Comparison of ENCODE assay signal across 31 mouse cellular contexts in genomic region chr16:52052734-52053133, GRCm38 (mm10). TPM values are rescaled to one million over a fixed set of nuclear protein-coding genes. Genes with fewer than 3 reads are reported as not detected.
DNase-seq lines count a peak whose midpoint lies in the region; ATAC-seq lines count a peak whose summit lies in the region.
"Had no signal": no experiment of that assay in that cellular context is flagged by ENCODE, and none has a peak within 500 bp of the region (broad histone marks: within the 10 kb centered on the region; RNA-seq: fewer than 3 reads in every experiment).

No protein-coding gene starts in this region.

- no peak overlapping the region for H3K27ac ChIP-seq in forebrain, embryonic 13.5 days
- no peak overlapping the region for H3K27ac ChIP-seq in forebrain, embryonic 14.5 days (ENCODE audit: low read depth, low read length)
- H3K27ac ChIP-seq in hindbrain, embryonic 13.5 days: 0 out of 2 replicates have a peak overlapping the region, but pooled peaks have one; percentile 18
- H3K27ac ChIP-seq in hindbrain, embryonic 11.5 days (ENCODE audit: low read depth, low read length): no peak overlapping the region
- H3K27ac ChIP-seq in neural tube, embryonic 13.5 days (replicated peaks): peak overlapping the region; percentile 42; the same call in 1 of the 2 replicates
- H3K27ac ChIP-seq in neural tube, embryonic 15.5 days (replicated peaks): no peak overlapping the region
- no peak overlapping the region for H3K27ac ChIP-seq in liver, embryonic 12.5 days
- H3K27ac ChIP-seq: embryonic facial prominence, embryonic 13.5 days; heart, embryonic 10.5 days; limb, embryonic 10.5 days; limb, embryonic 15.5 days; liver, embryonic 14.5 days; macrophage; neural tube, embryonic 12.5 days had no signal

- H3K4me3 ChIP-seq in forebrain, embryonic 13.5 days: no peak overlapping the region
- no peak overlapping the region for H3K4me3 ChIP-seq in forebrain, embryonic 14.5 days (ENCODE audit: low read depth, low read length)
- no peak overlapping the region for H3K4me3 ChIP-seq in hindbrain, embryonic 13.5 days
- H3K4me3 ChIP-seq in hindbrain, embryonic 11.5 days (ENCODE audit: low read depth, low read length): no peak overlapping the region
- H3K4me3 ChIP-seq in neural tube, embryonic 13.5 days: no peak overlapping the region
- no peak overlapping the region for H3K4me3 ChIP-seq in neural tube, embryonic 15.5 days (replicated peaks)
- no peak overlapping the region for H3K4me3 ChIP-seq in liver, embryonic 12.5 days
- H3K4me3 ChIP-seq: embryonic facial prominence, embryonic 13.5 days; erythroblast, embryonic 14.5 days; heart, embryonic 10.5 days; limb, embryonic 10.5 days; limb, embryonic 15.5 days; neural tube, embryonic 12.5 days had no signal

- no peak overlapping the region for H3K4me2 ChIP-seq in forebrain, embryonic 13.5 days
- H3K4me2 ChIP-seq in forebrain, embryonic 14.5 days (ENCODE audit: low read length): no peak overlapping the region
- no peak overlapping the region for H3K4me2 ChIP-seq in hindbrain, embryonic 13.5 days
- H3K4me2 ChIP-seq in hindbrain, embryonic 11.5 days (replicated peaks; ENCODE audit: low read depth, low read length): no peak overlapping the region
- no peak overlapping the region for H3K4me2 ChIP-seq in neural tube, embryonic 13.5 days
- no peak overlapping the region for H3K4me2 ChIP-seq in neural tube, embryonic 15.5 days
- H3K4me2 ChIP-seq in liver, embryonic 12.5 days: no peak overlapping the region
- H3K4me2 ChIP-seq: embryonic facial prominence, embryonic 13.5 days; limb, embryonic 15.5 days; neural tube, embryonic 12.5 days had no signal

- H3K36me3 ChIP-seq in forebrain, embryonic 13.5 days (ENCODE audit: poor library complexity, severe bottlenecking): peaks cover 29% of the 10 kb centered on the region
- peaks cover 24% of the 10 kb centered on the region for H3K36me3 ChIP-seq in forebrain, embryonic 14.5 days (ENCODE audit: control insufficient read depth, insufficient read depth, low read length)
- peaks cover 23% of the 10 kb centered on the region for H3K36me3 ChIP-seq in hindbrain, embryonic 13.5 days
- 0 out of 2 replicates have a peak, but pooled peaks cover 2% of the 10 kb centered on the region for H3K36me3 ChIP-seq in hindbrain, embryonic 11.5 days (ENCODE audit: control insufficient read depth, insufficient read depth, low read length)
- H3K36me3 ChIP-seq in neural tube, embryonic 13.5 days: peaks cover 24% of the 10 kb centered on the region
- H3K36me3 ChIP-seq in neural tube, embryonic 15.5 days: peaks cover 12% of the 10 kb centered on the region
- H3K36me3 ChIP-seq in liver, embryonic 12.5 days: peaks cover 8% of the 10 kb centered on the region

- 11% methylated on average over 5 of the region's 5 CpGs for WGBS in forebrain, embryonic 13.5 days
- WGBS in forebrain, embryonic 14.5 days: 9% methylated on average over 5 of the region's 5 CpGs
- 49% methylated on average over 5 of the region's 5 CpGs for WGBS in hindbrain, embryonic 13.5 days
- 68% methylated on average over 5 of the region's 5 CpGs for WGBS in hindbrain, embryonic 11.5 days
- 43% methylated on average over 5 of the region's 5 CpGs for WGBS in neural tube, embryonic 13.5 days
- WGBS in neural tube, embryonic 15.5 days: 45% methylated on average over 5 of the region's 5 CpGs
- WGBS in liver, embryonic 12.5 days (ENCODE audit: insufficient replicate concordance): 71% methylated on average over 5 of the region's 5 CpGs

- no peaks in the 10 kb centered on the region for H3K27me3 ChIP-seq in forebrain, embryonic 13.5 days
- H3K27me3 ChIP-seq in forebrain, embryonic 14.5 days (replicated peaks; ENCODE audit: control insufficient read depth, insufficient read depth, low read length): no peaks in the 10 kb centered on the region
- no peaks in the 10 kb centered on the region for H3K27me3 ChIP-seq in hindbrain, embryonic 13.5 days
- H3K27me3 ChIP-seq in hindbrain, embryonic 11.5 days (ENCODE audit: control insufficient read depth, insufficient read depth, low read length): no peaks in the 10 kb centered on the region
- no peaks in the 10 kb centered on the region for H3K27me3 ChIP-seq in neural tube, embryonic 13.5 days
- no peaks in the 10 kb centered on the region for H3K27me3 ChIP-seq in neural tube, embryonic 15.5 days (replicated peaks)
- H3K27me3 ChIP-seq in liver, embryonic 12.5 days (replicated peaks): no peaks in the 10 kb centered on the region
- H3K27me3 ChIP-seq: embryonic facial prominence, embryonic 13.5 days; limb, embryonic 15.5 days; neural tube, embryonic 12.5 days had no signal

- H3K9me3 ChIP-seq in forebrain, embryonic 13.5 days (replicated peaks): no peaks in the 10 kb centered on the region
- H3K9me3 ChIP-seq in forebrain, embryonic 14.5 days (replicated peaks; ENCODE audit: control insufficient read depth, low read length): no peaks in the 10 kb centered on the region
- no peaks in the 10 kb centered on the region for H3K9me3 ChIP-seq in hindbrain, embryonic 13.5 days
- no peaks in the 10 kb centered on the region for H3K9me3 ChIP-seq in hindbrain, embryonic 11.5 days (ENCODE audit: control insufficient read depth, low read length)
- H3K9me3 ChIP-seq in neural tube, embryonic 13.5 days: no peaks in the 10 kb centered on the region
- no peaks in the 10 kb centered on the region for H3K9me3 ChIP-seq in neural tube, embryonic 15.5 days (replicated peaks)
- H3K9me3 ChIP-seq in liver, embryonic 12.5 days (replicated peaks): no peaks in the 10 kb centered on the region
- H3K9me3 ChIP-seq: embryonic facial prominence, embryonic 13.5 days; heart, embryonic 10.5 days; limb, embryonic 10.5 days; limb, embryonic 15.5 days; neural tube, embryonic 12.5 days had no signal

- ATAC-seq in forebrain, embryonic 13.5 days: peak; percentile 34; the same call in 1 of the 2 replicates
- ATAC-seq in forebrain, embryonic 14.5 days: no peak
- ATAC-seq in hindbrain, embryonic 13.5 days (ENCODE audit: low FRiP score): no peak
- no peak for ATAC-seq in hindbrain, embryonic 11.5 days (ENCODE audit: low FRiP score)
- ATAC-seq in neural tube, embryonic 13.5 days (ENCODE audit: low read depth): no peak
- ATAC-seq in neural tube, embryonic 15.5 days (ENCODE audit: low FRiP score): peak; percentile 37; the same call in 1 of the 2 replicates
- ATAC-seq in liver, embryonic 12.5 days: no peak
- ATAC-seq: intestine, postnatal 0 days had no signal

- no peak for DNase-seq in forebrain, embryonic 14.5 days (ENCODE audit: low spot score)
- DNase-seq in hindbrain, embryonic 11.5 days (ENCODE audit: low spot score): no peak
- DNase-seq in neural tube, embryonic 10.5 days (ENCODE audit: extremely low spot score, low spot score): no peak
- DNase-seq: adrenal gland, postnatal 14 days; cerebellum, adult 11-12 months; cerebellum, adult 9-11 months; embryo, embryonic 11 days; gastrocnemius, postnatal 10 days; heart, postnatal 4 days; kidney, adult 9 months; kidney, postnatal 10 days; layer of hippocampus, adult 9-11 months; lung, adult 2 months; lung, postnatal 10 days; right cerebral cortex, adult 18-20 months; spleen, adult 18-20 months; thymus, postnatal 14 days had no signal

- peaks cover 35% of the 10 kb centered on the region for H3K4me1 ChIP-seq in forebrain, embryonic 13.5 days
- H3K4me1 ChIP-seq in forebrain, embryonic 14.5 days (ENCODE audit: control insufficient read depth, insufficient read depth, low read length): peaks cover 29% of the 10 kb centered on the region
- H3K4me1 ChIP-seq in hindbrain, embryonic 13.5 days (replicated peaks): peaks cover 48% of the 10 kb centered on the region
- H3K4me1 ChIP-seq in hindbrain, embryonic 11.5 days (replicated peaks; ENCODE audit: control insufficient read depth, insufficient read depth, low read length): no peaks in the 10 kb centered on the region
- H3K4me1 ChIP-seq in neural tube, embryonic 13.5 days (replicated peaks): peaks cover 44% of the 10 kb centered on the region
- H3K4me1 ChIP-seq in neural tube, embryonic 15.5 days: peaks cover 11% of the 10 kb centered on the region
- peaks cover 22% of the 10 kb centered on the region for H3K4me1 ChIP-seq in liver, embryonic 12.5 days

- no peak overlapping the region for H3K9ac ChIP-seq in forebrain, embryonic 13.5 days
- no peak overlapping the region for H3K9ac ChIP-seq in forebrain, embryonic 14.5 days (ENCODE audit: low read length)
- no peak overlapping the region for H3K9ac ChIP-seq in hindbrain, embryonic 13.5 days
- no peak overlapping the region for H3K9ac ChIP-seq in hindbrain, embryonic 11.5 days (ENCODE audit: low read depth, low read length)
- H3K9ac ChIP-seq in neural tube, embryonic 13.5 days: no peak overlapping the region
- H3K9ac ChIP-seq in neural tube, embryonic 15.5 days (replicated peaks): no peak overlapping the region
- H3K9ac ChIP-seq in liver, embryonic 12.5 days: no peak overlapping the region
- H3K9ac ChIP-seq: embryonic facial prominence, embryonic 13.5 days; limb, embryonic 15.5 days; liver, embryonic 14.5 days; neural tube, embryonic 12.5 days had no signal

RNA-seq across cellular contexts. Expression of gene Cblb, which starts 21.7 kb away (rescaled TPM):
- 16.4 and 18.1 TPM in 2 replicates for polyA plus RNA-seq in forebrain, embryonic 13.5 days (2015; fragmentation: Nextera tagmentation; extraction: Ambion mirVana)
- polyA plus RNA-seq in forebrain, embryonic 14.5 days (2014; fragmentation: Nextera tagmentation; extraction: Ambion mirVana): 16.8 and 19.2 TPM in 2 replicates
- polyA plus RNA-seq in hindbrain, embryonic 13.5 days (2015; fragmentation: Nextera tagmentation; extraction: Ambion mirVana): 19.6 and 21.5 TPM in 2 replicates
- polyA plus RNA-seq in hindbrain, embryonic 11.5 days (2014; fragmentation: Nextera tagmentation; extraction: Ambion mirVana): 54.2 and 54.6 TPM in 2 replicates
- 16.8 and 20.1 TPM in 2 replicates for polyA plus RNA-seq in neural tube, embryonic 13.5 days (2015; fragmentation: Nextera tagmentation; extraction: Ambion mirVana)
- 7.7 and 10.8 TPM in 2 replicates for polyA plus RNA-seq in neural tube, embryonic 15.5 days (2015; fragmentation: Nextera tagmentation; extraction: Ambion mirVana)
- 3.4 and 3.7 TPM in 2 replicates for polyA plus RNA-seq in liver, embryonic 12.5 days (2016; fragmentation: Nextera tagmentation; extraction: Ambion mirVana)

Comparison
In these comparisons a context has a peak if more than half of its experiments do, and no peak if none do; other contexts are left out.
1. ATAC-seq: peak in forebrain, embryonic 13.5 days (single experiment) and neural tube, embryonic 15.5 days (single experiment); none in forebrain, embryonic 14.5 days (single experiment), hindbrain, embryonic 13.5 days (single experiment), hindbrain, embryonic 11.5 days (single experiment), neural tube, embryonic 13.5 days (single experiment) and liver, embryonic 12.5 days (single experiment).
2. H3K27ac ChIP-seq: peak in hindbrain, embryonic 13.5 days (single experiment) and neural tube, embryonic 13.5 days (single experiment); none in forebrain, embryonic 13.5 days (single experiment), forebrain, embryonic 14.5 days (single experiment), hindbrain, embryonic 11.5 days (single experiment), neural tube, embryonic 15.5 days (single experiment) and liver, embryonic 12.5 days (single experiment).